Mouse (Mus musculus) liver (tissue): ENCODE results near the gene Cyth2.

Experiments used
- DNase-seq: peaks from one replicate; pipeline ENCODE4 v3.0.0-alpha.2; 2020; ENCODE audit warnings: mixed read lengths

The Cyth2 gene

GRCm38 (mm10) chr7:45784524-45785372, 29.6 kb downstream of the Cyth2 start, which contains the start of gene Sult2b1:
Sult2b1 (minus strand) TSS chr7:45784669.
- DNase-seq: peak; percentile 61

- DNase-seq: peak; percentile 60
These were observed 30.8 kb downstream of the Cyth2 start, which contains the start of gene Lmtk3 for GRCm38 (mm10) chr7:45783511-45784091. Lmtk3 (plus strand) TSS chr7:45783738.

GRCm38 (mm10) chr7:45782271-45782670, 32.1 kb downstream of the Cyth2 start:
- no peak for DNase-seq

- no peak for DNase-seq
These were observed 35.2 kb downstream of the Cyth2 start for GRCm38 (mm10) chr7:45779081-45779641.

GRCm38 (mm10) chr7:45775237-45775636, 39.1 kb downstream of the Cyth2 start:
- no peak for DNase-seq

- no peak for DNase-seq
These were observed 43.3 kb downstream of the Cyth2 start for GRCm38 (mm10) chr7:45771101-45771500.

- DNase-seq: no peak
These were observed 43.8 kb downstream of the Cyth2 start for GRCm38 (mm10) chr7:45770427-45771082.

GRCm38 (mm10) chr7:45767500-45767899, 46.9 kb downstream of the Cyth2 start:
- DNase-seq: no peak

- DNase-seq: no peak
These were observed 47.6 kb downstream of the Cyth2 start for GRCm38 (mm10) chr7:45766764-45767163.

GRCm38 (mm10) chr7:45765995-45766394, 48.4 kb downstream of the Cyth2 start:
- DNase-seq: no peak

GRCm38 (mm10) chr7:45760151-45760550, 54.2 kb downstream of the Cyth2 start:
- DNase-seq: no peak

- peak; percentile 23 for DNase-seq
These were observed 55.0 kb downstream of the Cyth2 start for GRCm38 (mm10) chr7:45759400-45759799.
